Mouse (Mus musculus) neural tube, embryonic 10.5 days (tissue): ENCODE measurements at regions not wholly inside any gene's neighbourhood (a gene's known extent, or its start where the extent isn't known, plus 50 kb on each side); places are given as distances from the start of the nearest gene placed in this dataset.
A peak's percentile ranks its signal among the peaks of the same experiment; 100 is the strongest.

Experiments used
- DNase-seq: peaks from one replicate; pipeline ENCODE4 v3.0.0-alpha.2; 2017; ENCODE audit warnings: low spot score; ENCODE audit errors: extremely low spot score

DNA sequence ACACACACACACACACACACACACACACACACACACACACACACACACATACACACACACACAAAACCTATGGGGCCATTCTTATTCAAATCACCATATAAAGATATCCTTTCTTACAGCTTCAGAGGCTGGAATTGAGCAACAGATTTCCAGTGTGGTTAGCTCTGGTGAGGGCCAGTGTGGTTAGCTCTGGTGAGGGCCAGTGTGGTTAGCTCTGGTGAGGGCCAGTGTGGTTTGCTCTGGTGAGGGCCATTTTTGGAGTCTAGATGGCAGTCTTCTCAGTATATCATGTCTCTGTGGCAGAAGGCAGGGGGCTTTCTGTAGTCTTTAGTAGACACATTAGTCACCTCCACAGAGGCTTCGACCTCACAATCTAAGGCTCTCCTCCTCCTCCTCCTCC lies 191.5 kb upstream of the 9630041A04Rik start:
- DNase-seq: no peak

DNA sequence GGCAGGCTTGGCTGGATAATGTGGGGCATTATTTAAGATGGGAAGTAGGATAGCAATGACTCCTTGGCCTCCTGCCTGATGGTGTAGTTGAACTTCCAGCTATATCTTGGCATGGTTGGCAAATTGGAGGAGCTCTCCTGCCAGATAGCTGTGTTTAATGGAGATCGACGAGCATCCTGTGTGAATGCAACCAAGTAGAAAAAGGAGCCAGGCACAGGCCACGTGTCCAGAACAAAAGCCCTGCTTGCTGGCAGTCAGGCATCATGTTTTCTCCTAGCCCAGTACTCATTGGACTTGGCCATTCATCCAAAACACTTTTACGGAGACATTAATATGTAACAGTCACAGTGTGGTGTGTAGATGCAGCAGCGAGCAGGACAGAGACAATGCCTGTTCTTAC lies 211.8 kb upstream of the 9630041A04Rik start:
- DNase-seq: no peak

- no peak for DNase-seq
Measured at GRCm38 (mm10) chr9:101641524-101641923, 220.1 kb upstream of the 9630041A04Rik start.

DNA sequence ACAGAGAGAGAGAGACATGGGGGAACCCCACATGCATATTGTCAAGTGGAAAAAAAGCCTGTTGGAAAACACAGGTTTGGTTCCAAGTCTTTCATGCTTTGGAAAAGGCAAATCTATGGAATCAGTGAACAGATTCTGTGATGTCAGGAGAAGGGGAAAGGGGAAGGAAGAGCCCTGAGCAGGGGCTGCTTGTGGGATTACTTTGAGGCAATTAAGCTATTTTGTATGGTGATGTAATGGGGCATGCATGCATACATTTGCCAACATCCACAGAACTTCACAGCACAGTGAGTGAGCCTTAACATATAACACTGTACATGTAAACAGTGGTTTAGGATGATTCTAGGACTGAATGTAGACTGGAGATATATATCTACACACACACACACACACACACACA lies 221.0 kb upstream of the 9630041A04Rik start:
- DNase-seq: no peak

DNA sequence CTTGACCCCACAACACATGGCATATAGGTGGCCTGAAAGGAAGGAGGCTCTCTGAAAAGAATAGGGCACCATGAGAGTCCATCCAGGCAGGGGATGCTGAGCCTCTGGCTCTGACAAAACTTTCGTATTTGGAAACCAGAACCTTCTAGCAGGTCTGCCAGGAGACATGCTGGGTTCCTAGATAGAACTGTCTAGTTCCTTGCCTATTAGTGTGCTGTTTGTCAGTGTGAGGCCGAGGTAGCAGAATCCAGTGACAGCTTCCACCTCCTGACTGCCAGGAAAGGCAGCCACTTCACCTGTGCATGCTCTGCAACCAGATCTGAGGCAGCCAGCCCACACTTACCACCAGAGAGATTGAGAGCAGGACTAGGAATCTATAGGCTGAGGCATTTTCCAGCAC lies 245.4 kb upstream of the 9630041A04Rik start:
- DNase-seq: no peak

- DNase-seq: no peak
Measured at GRCm38 (mm10) chr9:101615176-101615575, 246.5 kb upstream of the 9630041A04Rik start.

DNA sequence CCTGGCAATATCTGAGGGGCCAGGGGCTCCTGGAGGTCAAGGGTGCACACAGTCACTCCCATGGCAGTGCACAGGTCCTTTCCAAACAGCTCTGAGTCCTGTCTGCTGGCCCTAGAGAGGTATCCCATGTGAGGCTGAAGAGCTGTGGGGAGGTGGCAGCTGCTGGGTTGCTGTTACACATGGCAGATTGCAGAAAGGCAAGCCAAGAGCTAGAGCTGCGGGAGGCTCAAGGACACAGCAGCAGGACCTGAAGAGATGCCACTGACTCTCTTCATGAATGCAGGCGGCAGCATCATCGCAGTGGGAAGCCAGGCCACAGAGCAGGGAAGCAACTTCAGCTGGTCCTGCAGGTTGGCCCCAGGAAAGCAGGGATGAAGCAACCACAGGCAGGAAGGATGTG lies 247.7 kb upstream of the 9630041A04Rik start:
- no peak for DNase-seq

GRCm38 (mm10) chr9:101613471-101613870 lies 248.2 kb upstream of the 9630041A04Rik start:
- DNase-seq: no peak

DNA sequence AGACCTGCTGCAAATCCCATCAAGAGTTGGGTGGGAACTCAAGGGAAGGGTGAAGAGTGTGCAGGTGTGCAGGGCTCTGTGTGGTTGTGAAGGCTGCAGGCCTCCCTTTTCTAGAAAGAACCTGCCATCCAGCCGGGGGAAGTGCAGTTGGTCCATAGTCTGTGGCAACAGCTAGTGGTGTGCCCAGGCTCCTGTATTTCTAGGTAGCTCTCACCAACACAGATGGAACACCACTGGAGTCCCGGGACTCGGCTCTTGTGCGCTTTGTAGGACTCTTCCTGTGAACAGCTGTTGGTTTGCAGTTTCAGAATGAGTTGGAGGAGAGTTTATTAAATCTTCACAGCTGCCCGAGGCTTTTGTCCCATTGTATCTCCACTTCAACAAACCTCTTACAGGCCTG lies 248.7 kb upstream of the 9630041A04Rik start:
- no peak for DNase-seq

DNA sequence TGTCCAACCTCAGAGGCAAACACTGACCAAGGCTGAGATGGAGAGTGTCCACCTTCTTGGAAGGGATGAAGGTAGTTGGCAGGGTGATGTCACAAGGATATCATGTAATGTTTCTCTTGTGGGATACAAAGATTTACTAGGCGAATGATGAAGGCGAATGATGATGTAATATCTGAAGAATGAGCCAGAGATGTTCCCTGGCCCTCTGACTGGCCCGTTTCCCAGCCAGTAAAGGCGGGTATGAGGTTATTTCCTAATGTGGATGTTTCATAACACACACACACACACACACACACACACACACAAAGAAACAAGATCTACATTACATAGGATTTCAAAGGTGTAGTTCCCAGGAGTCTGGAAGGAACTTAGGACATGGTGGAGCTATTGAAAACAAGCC lies 249.1 kb upstream of the 9630041A04Rik start:
- no peak for DNase-seq

DNA sequence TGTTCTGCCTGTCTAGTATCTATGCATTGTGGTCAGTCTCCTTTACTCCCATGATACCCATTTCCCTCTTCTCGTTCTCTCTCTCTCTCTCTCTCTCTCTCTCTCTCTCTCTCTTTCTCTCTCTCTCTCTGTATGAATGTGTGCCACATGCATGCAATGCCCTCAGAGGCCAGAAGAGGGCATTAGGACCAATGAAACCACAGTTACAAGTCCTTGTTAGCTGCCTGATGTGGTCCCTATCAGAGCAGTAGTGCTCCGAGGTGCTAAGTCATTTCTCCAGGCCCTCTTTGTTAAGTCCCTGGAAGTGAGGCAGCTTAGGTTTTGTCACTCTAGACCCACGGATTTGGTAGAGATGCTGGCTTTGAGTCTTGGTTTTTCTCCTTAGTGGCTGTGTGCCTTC lies 250.2 kb upstream of the 9630041A04Rik start:
- peak; percentile 60 for DNase-seq

DNA sequence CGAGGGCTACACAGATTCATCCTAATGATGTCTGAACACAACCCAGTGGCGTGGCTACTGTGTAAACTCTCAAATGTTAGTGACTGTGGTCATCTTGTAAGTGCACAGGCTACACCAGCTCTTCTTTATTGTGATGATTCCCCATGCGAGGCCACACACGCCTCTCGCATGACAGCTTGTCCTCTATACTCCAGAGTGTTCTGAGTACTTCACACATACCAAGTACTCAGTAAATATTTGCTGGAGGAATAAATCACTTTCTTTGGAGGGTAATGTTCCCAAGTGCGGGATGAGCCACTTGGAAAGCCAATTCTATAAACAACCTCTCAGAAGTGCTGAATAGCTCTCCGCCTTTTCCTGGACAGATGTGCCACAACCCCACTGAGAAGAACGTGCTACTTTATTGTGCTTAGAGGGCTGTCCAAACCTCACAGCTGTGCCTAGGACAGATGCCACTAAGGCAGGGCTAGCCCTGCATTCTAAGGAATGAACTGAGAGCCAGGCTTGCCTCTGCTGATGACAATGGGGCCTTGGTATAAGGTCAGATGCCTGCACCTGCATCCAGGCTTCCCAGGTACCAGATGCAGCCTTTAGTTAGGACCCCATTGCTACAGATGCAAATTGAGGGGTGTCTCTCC lies 250.7 kb upstream of the 9630041A04Rik start:
- DNase-seq: no peak

GRCm38 (mm10) chr9:101610338-101610737 lies 251.3 kb upstream of the 9630041A04Rik start:
- no peak for DNase-seq

DNA sequence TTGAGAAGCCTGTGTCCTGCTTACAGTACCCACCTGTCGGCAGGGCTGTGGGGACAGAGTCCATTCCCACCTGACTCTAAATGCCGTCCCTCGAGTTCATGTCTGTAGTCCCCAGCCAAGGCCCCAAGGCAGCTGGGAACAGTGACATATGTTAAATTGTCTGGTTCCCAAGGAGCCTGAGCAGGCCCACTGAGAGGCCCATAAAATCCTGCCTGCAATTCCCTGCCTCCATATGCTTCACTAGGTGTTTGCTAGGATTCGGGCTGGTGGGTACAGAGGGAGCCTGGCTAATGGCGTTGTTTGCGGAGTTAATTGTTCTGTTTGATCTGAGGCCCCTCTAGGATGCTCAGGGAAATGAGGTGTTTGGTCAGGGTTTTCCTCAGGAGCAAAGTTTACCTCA lies 258.8 kb upstream of the 9630041A04Rik start:
- DNase-seq: no peak

- DNase-seq: no peak
Measured at GRCm38 (mm10) chr9:101596898-101597297, 264.7 kb upstream of the 9630041A04Rik start.

- no peak for DNase-seq
Measured at GRCm38 (mm10) chr9:101595101-101595650, 266.5 kb upstream of the 9630041A04Rik start.

GRCm38 (mm10) chr9:101592621-101593020 lies 269.0 kb upstream of the 9630041A04Rik start:
- DNase-seq: no peak

GRCm38 (mm10) chr9:101591681-101592080 lies 270.0 kb upstream of the 9630041A04Rik start:
- no peak for DNase-seq

GRCm38 (mm10) chr9:101590310-101590709 lies 271.3 kb upstream of the 9630041A04Rik start:
- no peak for DNase-seq

GRCm38 (mm10) chr9:101581064-101581463 lies 280.6 kb upstream of the 9630041A04Rik start:
- no peak for DNase-seq

DNA sequence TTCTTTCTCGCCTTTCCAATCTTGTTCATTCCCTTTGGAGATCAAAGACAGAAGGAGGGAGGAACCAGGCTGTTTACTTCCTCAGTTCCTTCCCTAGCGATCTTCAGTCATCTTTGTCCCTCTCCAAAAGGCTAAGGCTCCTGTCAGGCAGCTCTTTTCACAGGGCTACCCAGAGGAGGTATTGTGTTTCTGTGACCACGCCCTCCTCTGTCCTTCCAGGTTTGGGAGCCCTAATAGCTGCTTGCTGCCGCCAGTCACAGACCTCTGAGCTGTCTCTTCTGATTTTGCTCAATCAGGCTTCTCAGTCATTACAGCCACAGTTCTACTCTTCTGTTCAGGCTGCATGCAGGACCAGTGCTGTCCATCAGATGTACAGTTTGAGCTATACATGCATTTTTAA lies 290.9 kb upstream of the 9630041A04Rik start:
- no peak for DNase-seq

GRCm38 (mm10) chr9:101563196-101563595 lies 298.4 kb upstream of the 9630041A04Rik start:
- no peak for DNase-seq

DNA sequence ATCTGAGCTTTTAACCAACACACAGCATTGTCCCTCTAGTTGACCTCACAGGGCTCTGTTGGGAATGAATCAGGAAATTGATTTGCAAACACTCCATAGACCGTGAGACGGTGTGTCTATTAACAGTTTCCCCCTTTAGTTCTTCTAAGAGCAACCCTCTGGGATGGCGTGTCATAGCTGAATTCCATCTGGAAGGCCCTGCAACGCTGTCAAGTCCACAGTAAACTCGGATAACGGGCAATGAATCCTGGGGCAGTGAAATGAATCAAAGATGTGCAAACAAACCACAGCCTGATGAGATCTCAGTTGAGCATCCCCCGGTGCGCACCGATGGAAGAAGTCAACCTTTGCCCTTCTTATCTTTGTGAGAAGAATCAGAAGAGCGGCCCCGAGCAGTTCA lies 302.3 kb upstream of the 9630041A04Rik start:
- no peak for DNase-seq
